In the genomic region with DNA sequence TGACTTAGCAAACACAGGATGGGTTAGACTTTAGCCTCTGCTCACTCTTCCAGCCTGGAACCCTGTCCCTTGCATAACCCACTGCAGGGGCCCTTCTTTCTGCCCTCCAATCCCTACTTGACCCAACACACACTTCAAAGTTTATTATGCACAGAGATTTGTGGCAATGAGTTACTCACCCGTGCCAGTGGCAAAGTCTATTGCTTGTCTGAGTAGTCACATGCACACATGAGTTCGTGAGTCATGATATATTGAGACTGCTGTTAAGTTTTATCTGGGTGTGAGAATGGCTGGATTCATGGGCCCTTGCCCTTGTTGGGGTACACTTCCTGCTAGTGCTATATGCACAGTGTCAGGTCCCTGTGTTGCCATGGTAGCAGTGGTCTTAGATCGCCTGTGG, we compare ENCODE assay signal across 12 mouse cellular contexts.
A peak's percentile ranks its signal among the peaks of the same experiment; 100 is the strongest.
DNase-seq lines count a peak whose midpoint lies in the region; ATAC-seq and TF ChIP-seq lines count a peak whose summit lies in the region.
"Had no signal": no experiment of that assay in that cellular context is flagged by ENCODE, and none has a peak within 500 bp of the region (broad histone marks: within the 10 kb centered on the region; RNA-seq: fewer than 3 reads in every experiment).

No protein-coding gene starts in this region.

- no peak for DNase-seq in Patski (ENCODE audit: low read depth, low spot score)
- DNase-seq in kidney, adult 9 months: peak; percentile 94
- DNase-seq in spleen, postnatal 14 days (ENCODE audit: low spot score in 2 of 2): no peak
- DNase-seq in frontal cortex, postnatal 14 days (ENCODE audit: low spot score in 2 of 2): no peak
- no peak for DNase-seq in frontal cortex, adult 2 months (ENCODE audit: extremely low spot score in 1 of 2, low spot score in 1 of 2)

- no peaks in the 10 kb centered on the region for H3K27me3 ChIP-seq in C2C12 (ENCODE audit: control insufficient read depth, insufficient read depth, insufficient read length)
- H3K27me3 ChIP-seq in Patski: no peaks in the 10 kb centered on the region
- H3K27me3 ChIP-seq: embryonic facial prominence, embryonic 12.5 days; heart, embryonic 15.5 days; hindbrain, embryonic 12.5 days; megakaryocyte, embryonic 14.5 days had no signal

- in situ Hi-C loops in Patski (cut with MboI; ENCODE audit: low pct_unique_long_range_greater_than_20kb): no loop called here

- H3K4me3 ChIP-seq in C2C12 (ENCODE audit: insufficient read depth, poor library complexity, severe bottlenecking): no peak overlapping the region
- H3K4me3 ChIP-seq: embryonic facial prominence, embryonic 12.5 days; heart, embryonic 15.5 days; hindbrain, embryonic 12.5 days; left cerebral cortex, adult 2 months; megakaryocyte, embryonic 14.5 days had no signal

- no peaks in the 10 kb centered on the region for H3K36me3 ChIP-seq in C2C12 (ENCODE audit: control insufficient read depth, insufficient read depth)
- H3K36me3 ChIP-seq: embryonic facial prominence, embryonic 12.5 days had no signal

- H3K79me3 ChIP-seq in C2C12 (ENCODE audit: low read depth): no peaks in the 10 kb centered on the region

- H3K79me2 ChIP-seq in C2C12 (ENCODE audit: control insufficient read depth, insufficient read depth): no peaks in the 10 kb centered on the region

- POLR2A ChIA-PET in Patski (lab: Charles Lee): interaction anchor here (6.1 kb wide), 1 partner anchor 219 kb away, joined by 46 read pairs; a partner anchor contains a TSS

- CTCF ChIA-PET in Patski (lab: Charles Lee): interaction anchor here (0.8 to 10.2 kb wide), 3 partner anchors 9 to 219 kb away, joined by 3 to 56 read pairs (median 3); a partner anchor contains a TSS

- no peak for TF ChIP-seq CTCF in C2C12 (IDR thresholded peaks at IDR 0.05; ENCODE audit: control insufficient read depth, insufficient read depth, insufficient read length)
- TF ChIP-seq CTCF in Patski (IDR thresholded peaks at IDR 0.05): no peak

- ATAC-seq in Patski: peak; percentile 21
- peak; percentile 48; the same call in 1 of the 2 replicates for ATAC-seq in monocyte, adult 5-6 weeks (replicated peaks; ENCODE audit: insufficient number of reproducible peaks, low FRiP score, low TSS enrichment, poor library complexity, severe bottlenecking)

- no peak overlapping the region for H3ac ChIP-seq in C2C12 (ENCODE audit: control insufficient read depth, insufficient read length, low read depth)

TF ChIP-seq in C2C12, 6 proteins besides CTCF, POLR2A, EP300 and RAD21:
- TF ChIP-seq USF1 (IDR thresholded peaks at IDR 0.05; ENCODE audit: low read depth): peak; percentile 71
- no peak for TF ChIP-seq MYOD1 (IDR thresholded peaks at IDR 0.05; ENCODE audit: control insufficient read depth, insufficient read length, low read depth)
